Mouse (Mus musculus) erythroblast, embryonic 14.5 days (primary cell): ENCODE data around the gene Arsa.

Source experiments
- GATA1 ChIP-seq: IDR thresholded peaks from 2 replicates; pipeline ENCODE4 v1.6.1; 2012; ENCODE audit warnings: low read length, inconsistent platforms, mixed read lengths
- TAL1 ChIP-seq: IDR thresholded peaks from 3 replicates; pipeline ENCODE4 v1.6.1; 2012; ENCODE audit warnings: low read length, inconsistent platforms, mixed read lengths

GRCm38 (mm10) chr15:89524611-89525415 is 47.6 kb upstream of the Arsa start:
- TF ChIP-seq TAL1 (no peak), GATA1 (no peak)
